24 mouse cellular contexts compared by ENCODE assay signal in genomic region chr6:31333228-31333922, GRCm38 (mm10).
DNase-seq lines count a peak whose midpoint lies in the region; ATAC-seq and TF ChIP-seq lines count a peak whose summit lies in the region.
"Had no signal": no experiment of that assay in that cellular context is flagged by ENCODE, and none has a peak within 500 bp of the region (broad histone marks: within the 10 kb centered on the region; RNA-seq: fewer than 3 reads in every experiment).

No protein-coding gene starts in this region.

- no peak overlapping the region for H3K4me3 ChIP-seq in hindbrain, embryonic 15.5 days
- H3K4me3 ChIP-seq in hindbrain, embryonic 11.5 days (ENCODE audit: low read depth, low read length) = no peak overlapping the region
- no peak overlapping the region for H3K4me3 ChIP-seq in testis, adult 2 months (ENCODE audit: control insufficient read depth, low read depth, low read length)
- H3K4me3 ChIP-seq: gastrocnemius, adult 2 months; heart, embryonic 15.5 days; layer of hippocampus, adult 2 months; midbrain, embryonic 12.5 days had no signal

- H3K36me3 ChIP-seq in hindbrain, embryonic 15.5 days = no peaks in the 10 kb centered on the region
- H3K36me3 ChIP-seq in hindbrain, embryonic 11.5 days (ENCODE audit: control insufficient read depth, insufficient read depth, low read length) = no peaks in the 10 kb centered on the region
- no peaks in the 10 kb centered on the region for H3K36me3 ChIP-seq in testis, adult 2 months (ENCODE audit: control insufficient read depth, insufficient read depth, low read length)
- H3K36me3 ChIP-seq: heart, embryonic 15.5 days; midbrain, embryonic 12.5 days had no signal

- TF ChIP-seq CTCF in testis, adult 2 months (IDR thresholded peaks at IDR 0.05; ENCODE audit: control insufficient read depth, insufficient read depth, insufficient replicate concordance, low read depth, low read length) = 0 out of 2 replicates have a peak, but pooled peaks have one; percentile 1

- WGBS in hindbrain, embryonic 15.5 days = 61% methylated on average over 16 of the region's 16 CpGs
- WGBS in hindbrain, embryonic 11.5 days = 78% methylated on average over 16 of the region's 16 CpGs

- TF ChIP-seq POLR2A in testis, adult 2 months (IDR thresholded peaks at IDR 0.05; ENCODE audit: control insufficient read depth, low read depth, low read length) = no peak

- H3K4me2 ChIP-seq in hindbrain, embryonic 15.5 days = no peak overlapping the region
- H3K4me2 ChIP-seq in hindbrain, embryonic 11.5 days (replicated peaks; ENCODE audit: low read depth, low read length) = no peak overlapping the region
- H3K4me2 ChIP-seq: heart, embryonic 15.5 days; midbrain, embryonic 12.5 days had no signal

- no peaks in the 10 kb centered on the region for H3K9me3 ChIP-seq in hindbrain, embryonic 15.5 days
- H3K9me3 ChIP-seq in hindbrain, embryonic 11.5 days (ENCODE audit: control insufficient read depth, low read length) = no peaks in the 10 kb centered on the region
- H3K9me3 ChIP-seq: heart, embryonic 15.5 days; midbrain, embryonic 12.5 days had no signal

- DNase-seq in cerebellum, postnatal 4 days (ENCODE audit: low spot score in 2 of 2) = no peak
- no peak for DNase-seq in hindbrain, embryonic 11.5 days (ENCODE audit: low spot score)
- no peak for DNase-seq in testis, postnatal 10 days (ENCODE audit: low spot score)
- no peak for DNase-seq in gastrocnemius, postnatal 10 days
- no peak for DNase-seq in kidney, postnatal 25 days
- DNase-seq: adrenal gland, adult 8-10 months; cerebellum, adult 9-11 months; embryo, embryonic 11 days; gastrocnemius, adult 2 months; heart, adult 18-20 months; layer of hippocampus, postnatal 36 days; liver; liver, postnatal 0 days; thymus, adult 18-20 months; thymus, postnatal 4 days had no signal

- no peaks in the 10 kb centered on the region for H3K27me3 ChIP-seq in hindbrain, embryonic 15.5 days
- H3K27me3 ChIP-seq in hindbrain, embryonic 11.5 days (ENCODE audit: control insufficient read depth, insufficient read depth, low read length) = no peaks in the 10 kb centered on the region
- H3K27me3 ChIP-seq in testis, adult 2 months (ENCODE audit: control insufficient read depth, insufficient read depth, low read length) = no peaks in the 10 kb centered on the region
- H3K27me3 ChIP-seq: heart, embryonic 15.5 days; midbrain, embryonic 12.5 days; Patski had no signal

- H3K27ac ChIP-seq in hindbrain, embryonic 15.5 days (replicated peaks) = no peak overlapping the region
- H3K27ac ChIP-seq in hindbrain, embryonic 11.5 days (ENCODE audit: low read depth, low read length) = no peak overlapping the region
- no peak overlapping the region for H3K27ac ChIP-seq in testis, adult 2 months (ENCODE audit: control insufficient read depth, insufficient read depth, low read depth, low read length)
- H3K27ac ChIP-seq: gastrocnemius, adult 2 months; heart, embryonic 15.5 days; kidney, postnatal 0 days; layer of hippocampus, adult 2 months; midbrain, embryonic 12.5 days had no signal

- H3K9ac ChIP-seq in hindbrain, embryonic 15.5 days = no peak overlapping the region
- no peak overlapping the region for H3K9ac ChIP-seq in hindbrain, embryonic 11.5 days (ENCODE audit: low read depth, low read length)
- H3K9ac ChIP-seq: heart, embryonic 15.5 days; liver, postnatal 0 days; midbrain, embryonic 12.5 days had no signal

- peaks cover 10% of the 10 kb centered on the region for H3K4me1 ChIP-seq in hindbrain, embryonic 15.5 days (replicated peaks)
- H3K4me1 ChIP-seq in hindbrain, embryonic 11.5 days (replicated peaks; ENCODE audit: control insufficient read depth, insufficient read depth, low read length) = no peaks in the 10 kb centered on the region
- no peaks in the 10 kb centered on the region for H3K4me1 ChIP-seq in testis, adult 2 months (ENCODE audit: control insufficient read depth, insufficient read depth, low read length)
- H3K4me1 ChIP-seq: heart, embryonic 15.5 days had no signal

- 0 out of 2 replicates have a peak, but pooled peaks have one; percentile 19 for ATAC-seq in cerebellum, adult (ENCODE audit: insufficient number of reproducible peaks, low FRiP score, low TSS enrichment)
- peak; percentile 56; the same call in 1 of the 2 replicates for ATAC-seq in hindbrain, embryonic 15.5 days (ENCODE audit: low FRiP score, low read depth)
- ATAC-seq in hindbrain, embryonic 11.5 days (ENCODE audit: low FRiP score) = no peak
- ATAC-seq: intestine, postnatal 0 days; liver, postnatal 0 days; Patski had no signal
